Mouse (Mus musculus) stomach, embryonic 16.5 days (tissue): ENCODE results near the gene Adamts17. TPM values are rescaled to one million over a fixed set of nuclear protein-coding genes. Genes with fewer than 3 reads are reported as not detected.

Experiments used
- ATAC-seq: fragments of 200-750 bp; cut with Nextera tagmentation; 2 replicates; pipeline ENCODE4 v1.8.0; 2017; ENCODE audit warnings: moderate number of reproducible peaks, moderate TSS enrichment; ENCODE audit not compliant: insufficient read depth, low FRiP score
- H3K27ac ChIP-seq: fragments of 300-500 bp; sonication (generic); 2 replicates; pipeline ENCODE4 v1.5.1; 2014; ENCODE audit warnings: low read length
- H3K27me3 ChIP-seq: fragments of 300-500 bp; sonication (generic); 2 replicates; pipeline ENCODE4 v1.6.1; 2014; ENCODE audit warnings: low read length, control low read depth, mixed read lengths; ENCODE audit not compliant: control insufficient read depth, insufficient read depth
- H3K36me3 ChIP-seq: fragments of 300-500 bp; sonication (generic); 2 replicates; pipeline ENCODE4 v1.6.1; 2014; ENCODE audit warnings: low read length; ENCODE audit not compliant: control insufficient read depth, insufficient read depth
- H3K4me1 ChIP-seq: fragments of 300-500 bp; sonication (generic); 2 replicates; pipeline ENCODE4 v1.6.1; 2014; ENCODE audit warnings: low read length, control low read depth, mixed read lengths; ENCODE audit not compliant: control insufficient read depth, insufficient read depth
- H3K4me2 ChIP-seq: fragments of 300-500 bp; sonication (generic); 2 replicates; pipeline ENCODE4 v1.6.1; 2014; ENCODE audit warnings: low read depth, low read length, mixed read lengths
- H3K4me3 ChIP-seq: fragments of 300-500 bp; sonication (generic); replicated peaks from 2 replicates; pipeline ENCODE4 v1.5.1; 2014; ENCODE audit warnings: mild to moderate bottlenecking, low read length
- H3K9ac ChIP-seq: fragments of 300-500 bp; sonication (generic); 2 replicates; pipeline ENCODE4 v1.6.1; 2014; ENCODE audit warnings: low read length
- H3K9me3 ChIP-seq: fragments of 300-500 bp; sonication (generic); replicated peaks from 2 replicates; pipeline ENCODE4 v1.6.1; 2016; ENCODE audit warnings: low read length, control low read depth; ENCODE audit not compliant: control insufficient read depth
- WGBS: fragments of 180-500 bp; shearing (Covaris S2); extraction: QIAGEN DNeasy Blood & Tissue Kit; methylation state at CpG from one replicate; pipeline ENCODE4 v1.1.7; 2014; 5-methylcytosine and 5-hydroxymethylcytosine counted together
- polyA plus RNA-seq: library from polyadenylated mRNA; unstranded; fragments of >200 nt; fragmentation: Nextera tagmentation; extraction: Ambion mirVana; gene quantifications from 2 replicates; pipeline ENCODE4 v1.2.1, GENCODE M21; 2015

Adamts17 gene
- polyA plus RNA-seq, 1 experiment from 2014 or later: 5.3 TPM

DNA sequence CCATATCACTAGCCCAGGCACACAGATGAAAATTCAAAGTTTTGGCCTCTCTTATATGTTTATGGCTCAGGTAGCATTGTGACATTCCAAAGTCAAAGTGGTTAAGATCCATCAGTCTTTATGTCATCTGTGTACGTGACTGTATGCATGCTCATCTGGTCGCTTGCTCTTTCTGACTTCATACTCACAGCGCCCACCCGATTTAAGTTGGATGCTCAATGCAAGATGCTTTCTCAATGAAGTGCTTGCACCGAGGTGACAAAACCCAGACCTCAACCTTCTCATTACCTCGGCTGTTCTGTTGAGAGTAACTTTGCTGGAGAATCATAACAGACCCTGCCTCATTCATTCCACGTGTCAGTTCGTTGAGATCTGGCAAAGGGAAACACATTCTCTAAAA is 114.5 kb downstream of the Adamts17 start:
- no peak for ATAC-seq
- peaks cover 20% of the 10 kb centered on the region for H3K4me1 ChIP-seq
- no peaks in the 10 kb centered on the region for H3K9me3 ChIP-seq
- H3K36me3 ChIP-seq: no peaks in the 10 kb centered on the region
- no peak overlapping the region for H3K4me2 ChIP-seq
- no peak overlapping the region for H3K4me3 ChIP-seq
- WGBS: 52% methylated on average over 8 of the region's 8 CpGs
- H3K27ac ChIP-seq: no peak overlapping the region
- H3K27me3 ChIP-seq: no peaks in the 10 kb centered on the region
- no peak overlapping the region for H3K9ac ChIP-seq

DNA sequence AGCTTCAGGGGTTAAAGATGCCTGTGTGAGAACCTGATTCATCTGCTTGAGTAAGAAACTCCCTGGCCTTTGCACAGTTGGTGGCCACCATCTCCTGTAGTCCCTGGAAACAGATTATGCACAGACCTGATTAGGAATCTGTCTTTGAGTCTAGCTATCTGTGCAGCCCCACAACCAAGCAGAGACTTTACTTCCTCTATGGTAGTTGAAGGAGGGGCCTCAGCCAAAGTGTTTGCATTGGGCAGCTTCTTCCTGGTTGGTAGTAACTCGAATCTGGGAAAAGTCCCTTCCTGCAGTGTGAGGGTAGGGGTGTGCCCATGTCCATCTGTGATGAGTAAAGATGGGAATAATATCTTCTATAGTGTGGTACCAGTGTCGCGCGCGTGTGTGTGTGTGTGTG is 115.2 kb downstream of the Adamts17 start:
- H3K4me3 ChIP-seq: no peak overlapping the region
- no peaks in the 10 kb centered on the region for H3K36me3 ChIP-seq
- H3K4me2 ChIP-seq: no peak overlapping the region
- WGBS: 77% methylated on average over 5 of the region's 5 CpGs
- H3K27ac ChIP-seq: 0 out of 2 replicates have a peak overlapping the region, but pooled peaks have one; percentile 80
- no peak overlapping the region for H3K9ac ChIP-seq
- no peak for ATAC-seq
- no peaks in the 10 kb centered on the region for H3K27me3 ChIP-seq
- H3K9me3 ChIP-seq: no peaks in the 10 kb centered on the region
- peaks cover 20% of the 10 kb centered on the region for H3K4me1 ChIP-seq

DNA sequence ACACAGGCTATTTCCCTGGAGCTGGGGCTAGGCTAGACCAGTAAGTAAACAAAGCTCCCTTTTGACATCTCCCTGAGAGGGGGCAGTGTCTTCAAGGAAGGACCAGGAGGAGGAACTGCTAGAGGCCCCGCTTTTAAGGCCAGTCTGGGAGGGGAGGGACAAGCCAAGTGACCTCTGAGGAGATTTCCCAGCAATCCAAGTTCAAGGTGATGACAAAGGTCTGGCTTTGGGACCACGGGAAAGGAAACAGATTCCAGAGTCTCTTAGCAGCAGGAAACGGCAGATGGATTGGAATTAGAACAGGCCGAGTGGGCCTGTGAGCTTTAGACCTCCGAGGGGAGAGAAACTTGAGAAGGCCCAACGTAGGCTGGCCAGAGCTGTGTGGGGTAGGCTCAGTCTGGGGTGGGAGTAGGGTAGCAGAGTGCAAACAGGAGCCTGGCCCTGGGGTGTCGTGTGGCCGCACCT is 116.0 kb downstream of the Adamts17 start:
- Histone ChIP-seq H3K9ac (no peak overlapping the region), H3K9me3 (no peaks in the 10 kb centered on the region), H3K27ac (peak overlapping the region; percentile 80), H3K36me3 (no peaks in the 10 kb centered on the region), H3K4me2 (no peak overlapping the region), H3K27me3 (no peaks in the 10 kb centered on the region), H3K4me1 (peaks cover 21% of the 10 kb centered on the region), H3K4me3 (no peak overlapping the region)
- peak; percentile 70 for ATAC-seq
- WGBS: 15% methylated on average over 8 of the region's 8 CpGs

DNA sequence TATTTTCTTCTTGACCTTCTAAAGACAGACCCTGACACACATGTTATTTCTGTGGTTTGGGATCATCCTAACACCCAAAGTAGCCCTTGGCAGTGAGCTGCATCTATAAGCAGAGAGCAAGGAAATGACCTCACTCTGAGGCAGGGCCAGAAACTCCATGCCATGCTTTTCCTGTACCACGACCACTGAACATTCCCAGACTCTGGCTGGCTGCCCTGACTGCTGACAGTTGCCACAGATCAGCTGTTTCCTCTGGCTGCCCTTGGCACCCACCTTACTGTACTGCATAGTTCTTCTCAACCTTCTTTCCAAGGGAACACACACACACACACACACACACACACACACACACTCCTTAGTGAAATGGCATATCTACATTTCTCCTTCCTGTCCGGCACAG is 116.4 kb downstream of the Adamts17 start:
- Histone ChIP-seq H3K36me3 (no peaks in the 10 kb centered on the region), H3K4me3 (no peak overlapping the region)
- 43% methylated on average over 2 of the region's 2 CpGs for WGBS

DNA sequence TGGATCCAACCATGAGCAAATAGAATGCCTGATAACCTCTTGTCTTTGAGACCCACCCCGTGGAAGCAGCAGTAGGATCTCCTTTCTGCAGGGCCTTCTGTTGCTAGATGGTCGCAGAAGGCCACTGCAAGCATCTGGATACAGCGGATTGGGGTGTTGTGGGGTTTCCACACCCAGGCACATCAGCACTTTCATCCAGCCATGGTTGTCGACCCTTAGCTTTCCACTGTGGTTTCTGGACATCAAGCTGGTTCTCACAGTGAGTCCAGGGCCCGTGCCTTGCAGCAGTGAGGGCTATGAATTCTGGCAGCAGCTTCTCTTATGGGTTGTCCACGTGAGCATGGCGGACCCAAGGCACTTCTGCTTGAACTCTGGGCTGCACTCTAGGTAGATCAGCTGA is 118.2 kb downstream of the Adamts17 start:
- H3K9ac ChIP-seq: no peak overlapping the region
- H3K4me2 ChIP-seq: no peak overlapping the region
- H3K4me1 ChIP-seq: peaks cover 22% of the 10 kb centered on the region
- no peaks in the 10 kb centered on the region for H3K36me3 ChIP-seq
- 86% methylated on average over 7 of the region's 7 CpGs for WGBS
- no peak overlapping the region for H3K27ac ChIP-seq
- no peak overlapping the region for H3K4me3 ChIP-seq
- ATAC-seq: no peak
- no peaks in the 10 kb centered on the region for H3K9me3 ChIP-seq
- no peaks in the 10 kb centered on the region for H3K27me3 ChIP-seq

More for the DNA sequence above, 116.4 kb downstream of the Adamts17 start:
- Histone ChIP-seq H3K27me3 (no peaks in the 10 kb centered on the region), H3K9ac (no peak overlapping the region), H3K27ac (peak overlapping the region; percentile 80), H3K4me2 (no peak overlapping the region), H3K4me1 (peaks cover 22% of the 10 kb centered on the region), H3K9me3 (no peaks in the 10 kb centered on the region)
- ATAC-seq: peak; percentile 65

DNA sequence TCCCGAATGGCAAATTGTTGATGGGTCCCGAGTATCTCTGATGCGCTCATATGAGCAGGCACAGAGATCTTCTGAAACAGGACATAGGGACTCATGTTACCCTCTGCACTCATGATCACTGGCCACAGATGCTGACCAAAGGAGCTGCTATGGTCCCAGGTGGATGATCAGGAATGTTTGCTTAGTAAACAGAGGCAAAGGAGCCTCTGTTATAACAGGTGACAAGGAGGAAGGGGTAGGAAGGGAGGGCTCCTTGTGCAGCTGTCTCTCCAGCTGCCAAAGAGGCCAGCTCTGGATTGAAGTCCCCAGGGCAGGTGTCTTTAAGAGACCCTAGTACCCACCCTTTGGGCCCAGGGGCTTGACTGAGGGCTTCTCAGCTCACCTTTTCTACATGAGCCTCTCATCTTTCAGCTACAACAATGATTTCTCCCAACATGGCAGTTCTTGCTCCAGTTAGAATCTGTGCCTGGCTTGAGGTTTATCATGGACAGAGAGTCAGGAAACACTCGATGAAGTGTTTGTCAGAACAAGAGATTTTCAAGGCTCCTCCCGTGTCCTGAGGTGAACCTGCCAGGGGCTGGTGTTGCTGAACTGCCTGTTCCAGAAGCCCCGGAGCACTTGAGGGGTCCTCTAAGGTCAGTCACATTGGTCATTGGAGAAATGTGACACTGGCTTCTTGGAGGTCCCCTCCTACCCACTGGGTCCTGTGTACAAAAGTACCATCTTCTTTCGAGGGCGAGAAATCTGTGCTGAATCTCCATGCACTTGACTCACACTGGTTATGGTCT is 120.9 kb downstream of the Adamts17 start:
- H3K27ac ChIP-seq: no peak overlapping the region
- no peak for ATAC-seq
- no peak overlapping the region for H3K4me2 ChIP-seq
- H3K9me3 ChIP-seq: no peaks in the 10 kb centered on the region
- H3K9ac ChIP-seq: no peak overlapping the region
- H3K27me3 ChIP-seq: no peaks in the 10 kb centered on the region
- no peaks in the 10 kb centered on the region for H3K36me3 ChIP-seq
- 60% methylated on average over 8 of the region's 8 CpGs for WGBS
- peaks cover 17% of the 10 kb centered on the region for H3K4me1 ChIP-seq
- H3K4me3 ChIP-seq: no peak overlapping the region

DNA sequence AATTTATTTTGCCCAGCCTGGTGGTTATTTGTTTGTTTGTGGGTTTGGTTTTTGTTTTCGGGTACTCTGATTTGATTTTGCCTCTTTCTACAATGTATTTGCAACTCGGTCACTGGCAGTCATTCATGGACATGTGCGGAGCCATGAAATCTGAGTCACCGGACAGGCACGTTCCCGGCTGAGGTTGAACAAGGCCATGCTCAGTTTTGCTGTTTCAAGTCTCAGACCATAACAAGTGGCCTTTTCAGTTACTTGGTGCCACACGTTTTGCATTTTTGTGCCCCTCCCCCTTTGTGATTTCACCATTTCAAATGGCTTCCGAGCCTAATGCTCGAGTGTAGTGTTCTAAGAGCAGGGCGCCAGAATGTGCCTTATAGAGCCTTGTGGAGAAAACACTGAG is 123.2 kb downstream of the Adamts17 start:
- 77% methylated on average over 10 of the region's 10 CpGs for WGBS
- no peak overlapping the region for H3K4me3 ChIP-seq
- H3K9ac ChIP-seq: no peak overlapping the region
- H3K27me3 ChIP-seq: no peaks in the 10 kb centered on the region
- no peaks in the 10 kb centered on the region for H3K9me3 ChIP-seq
- peaks cover 17% of the 10 kb centered on the region for H3K4me1 ChIP-seq
- no peak overlapping the region for H3K4me2 ChIP-seq
- no peak for ATAC-seq
- H3K36me3 ChIP-seq: no peaks in the 10 kb centered on the region
- no peak overlapping the region for H3K27ac ChIP-seq

DNA sequence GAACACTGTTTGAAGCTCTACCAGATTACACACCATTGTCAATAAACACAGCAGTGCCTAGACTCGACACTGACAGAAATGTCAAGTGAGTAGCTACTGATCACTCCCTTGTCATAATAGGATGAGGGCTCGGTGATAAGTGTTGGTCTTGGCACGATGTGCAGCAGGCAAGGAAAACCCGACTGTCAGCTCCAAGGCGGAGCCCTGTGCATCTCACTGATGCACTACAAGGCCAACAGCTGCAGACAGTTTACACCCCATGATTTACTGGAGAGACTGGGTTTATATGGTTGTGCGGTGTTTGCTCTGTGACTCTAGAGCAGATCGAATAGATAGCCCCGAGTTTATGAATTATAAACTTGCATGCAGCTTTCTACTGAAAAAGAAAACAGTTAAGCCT is 124.0 kb downstream of the Adamts17 start:
- no peaks in the 10 kb centered on the region for H3K9me3 ChIP-seq
- H3K27ac ChIP-seq: no peak overlapping the region
- H3K4me1 ChIP-seq: peaks cover 17% of the 10 kb centered on the region
- 51% methylated on average over 8 of the region's 8 CpGs for WGBS
- H3K36me3 ChIP-seq: no peaks in the 10 kb centered on the region
- no peak overlapping the region for H3K4me3 ChIP-seq
- no peak overlapping the region for H3K9ac ChIP-seq
- no peak overlapping the region for H3K4me2 ChIP-seq
- H3K27me3 ChIP-seq: no peaks in the 10 kb centered on the region
- ATAC-seq: no peak

DNA sequence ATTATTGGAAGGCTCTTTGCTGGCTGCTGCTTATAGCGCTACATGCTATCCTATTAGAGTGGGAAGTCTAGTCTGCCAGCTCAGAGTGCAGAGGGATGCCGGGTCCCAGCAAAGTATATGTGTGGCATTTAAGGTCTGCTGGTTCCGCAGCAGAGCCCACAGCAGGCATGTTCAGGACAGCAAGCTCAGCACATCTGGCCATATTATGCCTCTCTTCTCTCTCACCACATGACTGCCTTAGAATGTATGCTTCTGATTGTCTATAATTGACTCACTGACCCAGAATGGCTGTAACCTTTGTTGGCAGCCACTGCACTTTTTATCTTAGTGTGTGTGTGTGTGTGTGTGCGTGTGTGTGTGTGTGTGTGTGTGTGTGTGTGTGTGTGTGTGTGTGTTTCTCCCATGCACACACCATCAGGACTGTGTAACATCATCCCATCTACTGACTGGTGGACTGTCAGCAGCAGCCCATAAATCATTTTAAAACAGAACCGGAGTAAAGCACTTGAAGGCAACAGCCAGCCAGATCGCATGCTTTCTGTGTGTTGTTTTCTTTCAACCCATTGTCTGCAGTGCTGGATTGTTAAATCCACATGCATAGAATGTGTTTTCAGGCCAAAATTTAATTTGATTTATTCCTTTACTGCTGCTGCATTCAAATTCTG is 127.1 kb downstream of the Adamts17 start:
- Histone ChIP-seq H3K4me3 (no peak overlapping the region), H3K4me2 (no peak overlapping the region), H3K9ac (no peak overlapping the region), H3K36me3 (no peaks in the 10 kb centered on the region), H3K4me1 (peaks cover 14% of the 10 kb centered on the region), H3K27ac (peak overlapping the region; percentile 70), H3K9me3 (no peaks in the 10 kb centered on the region), H3K27me3 (no peaks in the 10 kb centered on the region)
- peak; percentile 56; the same call in 1 of the 2 replicates for ATAC-seq
- 36% methylated on average over 6 of the region's 6 CpGs for WGBS
